Mouse (Mus musculus): ENCODE measurements around the gene Hagh.

The Hagh gene

GRCm38 (mm10) chr17:24865776-24866175 lies 25.8 kb downstream of the Hagh start, which contains the start of gene Igfals:
Igfals (plus strand) TSS chr17:24865997.
- TF ChIP-seq GATA4 (IDR thresholded peaks at IDR 0.05; ENCODE audit: insufficient replicate concordance, low read length) = no peak

- TF ChIP-seq GATA4 (IDR thresholded peaks at IDR 0.05; ENCODE audit: insufficient replicate concordance, low read length) = no peak
Observed at GRCm38 (mm10) chr17:24867914-24868313, 28.0 kb downstream of the Hagh start.

GRCm38 (mm10) chr17:24873695-24874404 lies 33.9 kb downstream of the Hagh start:
- TF ChIP-seq GATA4 (IDR thresholded peaks at IDR 0.05; ENCODE audit: insufficient replicate concordance, low read length) = no peak

- TF ChIP-seq GATA4 (IDR thresholded peaks at IDR 0.05; ENCODE audit: insufficient replicate concordance, low read length) = no peak
Observed at GRCm38 (mm10) chr17:24874405-24874745, 34.4 kb downstream of the Hagh start.

- TF ChIP-seq GATA4 (IDR thresholded peaks at IDR 0.05; ENCODE audit: insufficient replicate concordance, low read length) = no peak
Observed at GRCm38 (mm10) chr17:24874989-24875388, 35.0 kb downstream of the Hagh start.

GRCm38 (mm10) chr17:24877336-24878116 lies 37.6 kb downstream of the Hagh start:
- no peak for TF ChIP-seq GATA4 (IDR thresholded peaks at IDR 0.05; ENCODE audit: insufficient replicate concordance, low read length)

- no peak for TF ChIP-seq GATA4 (IDR thresholded peaks at IDR 0.05; ENCODE audit: insufficient replicate concordance, low read length)
Observed at GRCm38 (mm10) chr17:24878117-24878397, 38.1 kb downstream of the Hagh start.

GRCm38 (mm10) chr17:24878531-24878930 lies 38.6 kb downstream of the Hagh start:
- no peak for TF ChIP-seq GATA4 (IDR thresholded peaks at IDR 0.05; ENCODE audit: insufficient replicate concordance, low read length)

- TF ChIP-seq GATA4 (IDR thresholded peaks at IDR 0.05; ENCODE audit: insufficient replicate concordance, low read length) = no peak
Observed at GRCm38 (mm10) chr17:24881738-24882440, 41.9 kb downstream of the Hagh start.

GRCm38 (mm10) chr17:24884391-24884790 lies 44.4 kb downstream of the Hagh start:
- TF ChIP-seq GATA4 (IDR thresholded peaks at IDR 0.05; ENCODE audit: insufficient replicate concordance, low read length) = no peak

- TF ChIP-seq GATA4 (IDR thresholded peaks at IDR 0.05; ENCODE audit: insufficient replicate concordance, low read length) = no peak
Observed at GRCm38 (mm10) chr17:24885356-24886133, 45.6 kb downstream of the Hagh start.

- TF ChIP-seq GATA4 (IDR thresholded peaks at IDR 0.05; ENCODE audit: insufficient replicate concordance, low read length) = no peak; the same call in 1 of the 2 replicates
Observed at GRCm38 (mm10) chr17:24886134-24886931, 46.4 kb downstream of the Hagh start, which contains the start of the genes Nubp2 and Spsb3. Nubp2 (minus strand) TSS chr17:24886349. Spsb3 (plus strand) TSS chr17:24886643.

GRCm38 (mm10) chr17:24886932-24887271 lies 47.0 kb downstream of the Hagh start:
- TF ChIP-seq GATA4 (IDR thresholded peaks at IDR 0.05; ENCODE audit: insufficient replicate concordance, low read length) = no peak

GRCm38 (mm10) chr17:24887291-24888080 lies 47.5 kb downstream of the Hagh start:
- TF ChIP-seq GATA4 (IDR thresholded peaks at IDR 0.05; ENCODE audit: insufficient replicate concordance, low read length) = no peak

All from liver, adult (tissue).